Mouse (Mus musculus) G1E (cell line): ENCODE measurements at regions not wholly inside any gene's neighbourhood (a gene's known extent, or its start where the extent isn't known, plus 50 kb on each side); places are given as distances from the start of the nearest gene placed in this dataset.

ENCODE experiments used
- ATAC-seq: 2 replicates; pipeline ENCODE4 v1.8.0; 2016; ENCODE audit warnings: mild to moderate bottlenecking; ENCODE audit not compliant: insufficient number of reproducible peaks, poor library complexity, low FRiP score, severe bottlenecking; ENCODE audit errors: extremely low read depth
- DNase-seq: peaks from one replicate; pipeline ENCODE4 v3.0.0; 2012; ENCODE audit warnings: low spot score
- H3K27me3 ChIP-seq: 2 replicates; pipeline ENCODE4 v1.6.1; 2012; ENCODE audit warnings: mild to moderate bottlenecking, low read length, inconsistent platforms; ENCODE audit not compliant: insufficient read depth
- H3K36me3 ChIP-seq: replicated peaks from 2 replicates; pipeline ENCODE3; 2012; ENCODE audit warnings: mild to moderate bottlenecking, inconsistent platforms
- H3K4me1 ChIP-seq: 2 replicates; pipeline ENCODE4 v1.6.1; 2012; ENCODE audit warnings: low read depth, low read length, inconsistent platforms, mixed read lengths; ENCODE audit not compliant: insufficient read depth
- H3K4me3 ChIP-seq: 2 replicates; pipeline ENCODE4 v1.5.1; 2012; ENCODE audit warnings: low read depth, mild to moderate bottlenecking, inconsistent platforms, low read length, moderate library complexity, mixed read lengths
- H3K9me3 ChIP-seq: replicated peaks from 2 replicates; pipeline ENCODE4 v1.6.1; 2012; ENCODE audit warnings: inconsistent platforms
- CTCF ChIP-seq: IDR thresholded peaks from 2 replicates; pipeline ENCODE4 v1.5.1; 2012; ENCODE audit warnings: low read depth, low read length, inconsistent platforms, mixed read lengths
- GATA1 ChIP-seq: IDR thresholded peaks from 2 replicates; pipeline ENCODE4 v1.6.1; 2012; ENCODE audit warnings: borderline replicate concordance, low read length, inconsistent platforms, mixed read lengths
- GATA2 ChIP-seq: IDR thresholded peaks from 2 replicates; pipeline ENCODE4 v1.6.1; 2012; ENCODE audit warnings: low read depth, low read length, inconsistent platforms, borderline replicate concordance
- POLR2AphosphoS5 ChIP-seq: IDR thresholded peaks from 2 replicates; pipeline ENCODE4 v1.6.1; 2012; ENCODE audit warnings: low read depth, low read length, inconsistent platforms; ENCODE audit not compliant: insufficient replicate concordance
- TAL1 ChIP-seq: conservative IDR thresholded peaks from 2 replicates; pipeline ENCODE4 v1.6.1; 2012; ENCODE audit warnings: low read depth, low read length, inconsistent platforms, mixed read lengths

GRCm38 (mm10) chr6:140953256-140953655, 224.2 kb downstream of the Gm11077 start:
- Histone ChIP-seq H3K36me3 (no peaks in the 10 kb centered on the region), H3K9me3 (peaks cover 29% of the 10 kb centered on the region), H3K4me3 (no peak overlapping the region), H3K27me3 (no peaks in the 10 kb centered on the region), H3K4me1 (no peaks in the 10 kb centered on the region)
- TF ChIP-seq TAL1, result no peak
- no peak for TF ChIP-seq POLR2AphosphoS5
- TF ChIP-seq GATA2, result no peak
- TF ChIP-seq CTCF, result no peak
- TF ChIP-seq GATA1, result no peak
- ATAC-seq, result no peak
- no peak for DNase-seq

GRCm38 (mm10) chr6:140953721-140954120, 224.6 kb downstream of the Gm11077 start:
- H3K4me3 ChIP-seq, result no peak overlapping the region
- ATAC-seq (no peak), DNase-seq (no peak)
- peaks cover 26% of the 10 kb centered on the region for H3K9me3 ChIP-seq
- H3K4me1 ChIP-seq, result no peaks in the 10 kb centered on the region
- H3K36me3 ChIP-seq, result no peaks in the 10 kb centered on the region
- H3K27me3 ChIP-seq, result no peaks in the 10 kb centered on the region
- TF ChIP-seq TAL1, result no peak
- TF ChIP-seq CTCF, result no peak
- no peak for TF ChIP-seq POLR2AphosphoS5
- no peak for TF ChIP-seq GATA2
- no peak for TF ChIP-seq GATA1

DNA sequence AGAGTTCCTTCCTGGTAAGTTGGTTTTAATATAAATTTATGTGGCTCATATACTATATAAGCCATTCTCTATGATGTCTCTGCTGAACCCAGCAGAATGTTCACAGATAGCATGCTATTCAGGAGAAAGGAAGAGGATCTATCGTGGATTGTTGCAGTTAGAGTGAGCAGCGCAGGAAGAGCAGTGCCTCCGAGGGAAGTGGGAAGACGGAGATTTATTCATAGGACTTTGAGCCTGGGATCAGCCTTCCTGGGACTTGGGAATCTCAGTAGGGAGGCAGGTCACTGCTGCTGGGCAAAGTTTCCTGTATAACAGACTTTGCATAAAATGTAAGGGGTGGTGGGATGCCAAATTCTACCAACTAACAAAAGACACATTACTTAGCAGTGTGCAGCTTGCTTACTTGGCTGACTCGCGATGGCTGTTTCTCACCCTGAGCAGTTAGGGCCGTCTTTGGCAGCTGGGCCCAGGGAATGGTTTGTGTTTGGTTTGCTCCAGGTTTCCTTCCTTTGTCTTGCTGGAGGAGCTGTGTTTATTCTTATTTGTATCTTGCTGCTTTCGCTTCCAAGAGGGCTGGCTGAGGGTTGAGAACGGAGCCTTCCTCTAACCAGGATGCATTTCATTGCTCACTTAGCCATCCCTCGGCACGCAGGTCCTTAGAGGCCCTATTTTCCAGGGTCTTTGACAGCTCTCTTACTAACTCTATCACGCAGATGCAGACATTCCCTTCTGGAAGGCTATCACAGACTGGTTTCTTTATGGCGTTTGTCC, 226.9 kb downstream of the Gm11077 start:
- DNase-seq (no peak), ATAC-seq (no peak)
- no peaks in the 10 kb centered on the region for H3K27me3 ChIP-seq
- H3K4me1 ChIP-seq, result no peaks in the 10 kb centered on the region
- no peaks in the 10 kb centered on the region for H3K36me3 ChIP-seq
- H3K9me3 ChIP-seq, result peaks cover 32% of the 10 kb centered on the region
- no peak overlapping the region for H3K4me3 ChIP-seq
- no peak for TF ChIP-seq GATA2
- TF ChIP-seq GATA1, result no peak
- no peak for TF ChIP-seq POLR2AphosphoS5
- TF ChIP-seq CTCF, result no peak
- TF ChIP-seq TAL1, result no peak

DNA sequence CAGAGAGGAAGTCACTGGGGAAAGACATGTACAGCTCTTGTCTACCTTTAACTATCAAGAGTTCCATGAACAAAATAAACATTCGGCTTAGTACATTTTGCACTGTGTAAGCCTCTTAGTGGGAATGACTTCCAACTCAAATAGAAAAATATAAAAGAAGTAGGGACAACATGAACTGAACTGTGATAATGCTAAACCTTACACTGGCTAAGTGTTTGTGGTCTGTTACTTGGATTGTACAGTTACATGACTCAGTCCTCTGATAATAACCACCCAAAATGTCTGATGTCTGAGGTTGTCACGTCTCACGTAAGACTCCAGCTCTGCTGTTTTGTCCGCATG, 227.4 kb downstream of the Gm11077 start:
- peaks cover 33% of the 10 kb centered on the region for H3K9me3 ChIP-seq
- no peaks in the 10 kb centered on the region for H3K4me1 ChIP-seq
- H3K36me3 ChIP-seq, result no peaks in the 10 kb centered on the region
- H3K27me3 ChIP-seq, result no peaks in the 10 kb centered on the region
- no peak overlapping the region for H3K4me3 ChIP-seq
- DNase-seq (no peak), ATAC-seq (no peak)
- TF ChIP-seq GATA1, result no peak
- no peak for TF ChIP-seq POLR2AphosphoS5
- TF ChIP-seq GATA2, result no peak
- no peak for TF ChIP-seq CTCF
- TF ChIP-seq TAL1, result no peak

GRCm38 (mm10) chr6:140961987-140962386, 232.9 kb downstream of the Gm11077 start:
- ATAC-seq, result no peak
- no peak for DNase-seq
- H3K9me3 ChIP-seq, result peaks cover 32% of the 10 kb centered on the region
- no peak for TF ChIP-seq GATA1
- no peak for TF ChIP-seq GATA2
- no peak for TF ChIP-seq TAL1
- no peak for TF ChIP-seq CTCF
- TF ChIP-seq POLR2AphosphoS5, result no peak
- H3K4me3 ChIP-seq, result no peak overlapping the region
- H3K27me3 ChIP-seq, result no peaks in the 10 kb centered on the region
- H3K4me1 ChIP-seq, result no peaks in the 10 kb centered on the region
- H3K36me3 ChIP-seq, result no peaks in the 10 kb centered on the region

DNA sequence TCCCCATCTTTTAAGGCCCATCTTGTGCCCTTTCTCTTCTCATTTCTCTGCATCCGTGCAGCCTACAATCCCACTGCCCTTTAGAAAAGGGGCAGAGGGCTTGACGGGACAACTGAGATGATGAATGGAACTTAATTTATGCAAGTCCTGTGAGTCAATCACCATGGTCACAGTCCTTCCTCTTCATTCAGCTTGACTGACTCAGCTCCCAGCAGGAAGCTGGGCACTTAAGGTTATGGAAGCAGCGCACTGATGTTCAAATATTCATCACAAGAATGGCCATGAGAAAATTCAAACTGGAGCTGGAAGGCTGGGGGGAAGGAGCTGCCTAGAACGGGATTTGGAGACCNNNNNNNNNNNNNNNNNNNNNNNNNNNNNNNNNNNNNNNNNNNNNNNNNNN, 233.5 kb downstream of the Gm11077 start:
- DNase-seq (no peak), ATAC-seq (no peak)
- no peaks in the 10 kb centered on the region for H3K4me1 ChIP-seq
- peaks cover 35% of the 10 kb centered on the region for H3K9me3 ChIP-seq
- no peak overlapping the region for H3K4me3 ChIP-seq
- no peaks in the 10 kb centered on the region for H3K27me3 ChIP-seq
- H3K36me3 ChIP-seq, result no peaks in the 10 kb centered on the region
- no peak for TF ChIP-seq GATA2
- TF ChIP-seq GATA1, result no peak
- TF ChIP-seq TAL1, result no peak
- no peak for TF ChIP-seq POLR2AphosphoS5
- TF ChIP-seq CTCF, result no peak

GRCm38 (mm10) chr6:140973732-140974131, 244.6 kb downstream of the Gm11077 start:
- Histone ChIP-seq H3K4me3 (no peak overlapping the region), H3K36me3 (no peaks in the 10 kb centered on the region), H3K27me3 (no peaks in the 10 kb centered on the region), H3K9me3 (peaks cover 59% of the 10 kb centered on the region), H3K4me1 (no peaks in the 10 kb centered on the region)
- TF ChIP-seq GATA2 (no peak), CTCF (no peak), GATA1 (no peak), TAL1 (no peak), POLR2AphosphoS5 (no peak)
- DNase-seq (no peak), ATAC-seq (no peak)
